ENCODE assay signal across 16 mouse cellular contexts in genomic region chr7:107702461-107703380, GRCm38 (mm10). TPM values are rescaled to one million over a fixed set of nuclear protein-coding genes. Genes with fewer than 3 reads are reported as not detected.
DNase-seq lines count a peak whose midpoint lies in the region; ATAC-seq and TF ChIP-seq lines count a peak whose summit lies in the region.
"Had no signal": no experiment of that assay in that cellular context is flagged by ENCODE, and none has a peak within 500 bp of the region (broad histone marks: within the 10 kb centered on the region; RNA-seq: fewer than 3 reads in every experiment).

No protein-coding gene starts in this region.

- H3K4me1 ChIP-seq in lung, embryonic 16.5 days (replicated peaks; ENCODE audit: control insufficient read depth, insufficient read depth, low read length) = peaks cover 12% of the 10 kb centered on the region
- peaks cover 13% of the 10 kb centered on the region; the same call in 1 of the 2 replicates for H3K4me1 ChIP-seq in limb, embryonic 15.5 days
- no peaks in the 10 kb centered on the region for H3K4me1 ChIP-seq in kidney, adult 2 months (ENCODE audit: control insufficient read depth, insufficient read depth, low read length)

- no peak for TF ChIP-seq POLR2A in kidney, adult 2 months (IDR thresholded peaks at IDR 0.05; ENCODE audit: low read depth, low read length)

- WGBS in lung, embryonic 16.5 days = 45% methylated on average over 13 of the region's 13 CpGs
- WGBS in limb, embryonic 15.5 days = 19% methylated on average over 13 of the region's 13 CpGs
- WGBS in kidney, adult 2 months = 60% methylated on average over 13 of the region's 13 CpGs

- H3K4me2 ChIP-seq in lung, embryonic 16.5 days (ENCODE audit: low read depth, low read length) = no peak overlapping the region
- no peak overlapping the region for H3K4me2 ChIP-seq in limb, embryonic 15.5 days

- no peak for DNase-seq in lung, postnatal 14 days
- peak; percentile 50 for DNase-seq in thymus, postnatal 25 days
- no peak for DNase-seq in kidney, adult 2 months
- DNase-seq in gastrocnemius, adult 8-10 months (ENCODE audit: low spot score in 2 of 2) = no peak
- no peak for DNase-seq in MN1 (ENCODE audit: low spot score)
- DNase-seq: cerebellum, adult 18-20 months; embryo, embryonic 11 days; heart, postnatal 36 days; kidney, adult 8-10 months; layer of hippocampus, postnatal 36 days had no signal

- ATAC-seq in lung, embryonic 16.5 days (ENCODE audit: low read depth) = no peak
- peak; percentile 13 to 25; a peak in 1 of 4 replicates for ATAC-seq in hematopoietic stem cell, adult 5-6 weeks (replicated peaks in 1 of 2; ENCODE audit: insufficient read depth in 1 of 2, low FRiP score in 2 of 2, low TSS enrichment in 1 of 2, low read depth in 1 of 2, poor library complexity in 2 of 2, severe bottlenecking in 2 of 2)
- ATAC-seq in limb, embryonic 15.5 days (ENCODE audit: insufficient number of reproducible peaks, low FRiP score, low TSS enrichment, low read depth) = peak; percentile 55
- ATAC-seq: forebrain, embryonic 16.5 days had no signal

- no peak for TF ChIP-seq CTCF in kidney, adult 2 months (conservative IDR thresholded peaks at IDR 0.05; ENCODE audit: insufficient read depth, insufficient read length, low read depth, low read length)

- H3K4me3 ChIP-seq in lung, embryonic 16.5 days (ENCODE audit: low read length) = no peak overlapping the region
- no peak overlapping the region for H3K4me3 ChIP-seq in limb, embryonic 15.5 days
- H3K4me3 ChIP-seq in kidney, adult 2 months (ENCODE audit: insufficient read depth, low read depth, low read length) = no peak overlapping the region
- H3K4me3 ChIP-seq: myocyte had no signal

- peak overlapping the region; percentile 7 for H3K9ac ChIP-seq in lung, embryonic 16.5 days (ENCODE audit: low read length)
- H3K9ac ChIP-seq in limb, embryonic 15.5 days = no peak overlapping the region

- 0 out of 2 replicates have a peak overlapping the region, but pooled peaks have one; percentile 9 for H3K27ac ChIP-seq in lung, embryonic 16.5 days (ENCODE audit: low read length)
- H3K27ac ChIP-seq in limb, embryonic 15.5 days = peak overlapping the region; percentile 43; the same call in 1 of the 2 replicates
- no peak overlapping the region for H3K27ac ChIP-seq in kidney, adult 2 months (ENCODE audit: insufficient read depth, low read depth, low read length)

- 0 out of 2 replicates have a peak, but pooled peaks cover 2% of the 10 kb centered on the region for H3K36me3 ChIP-seq in lung, embryonic 16.5 days (ENCODE audit: control insufficient read depth, insufficient read depth, low read length)
- 0 out of 2 replicates have a peak, but pooled peaks cover 10% of the 10 kb centered on the region for H3K36me3 ChIP-seq in limb, embryonic 15.5 days
- no peaks in the 10 kb centered on the region; the same call in 1 of the 2 replicates for H3K36me3 ChIP-seq in kidney, adult 2 months (ENCODE audit: control insufficient read depth, insufficient read depth, low read length)

- H3K9me3 ChIP-seq in lung, embryonic 16.5 days (ENCODE audit: control insufficient read depth, low read length) = no peaks in the 10 kb centered on the region
- no peaks in the 10 kb centered on the region for H3K9me3 ChIP-seq in limb, embryonic 15.5 days
- H3K9me3 ChIP-seq: megakaryocyte, embryonic 14.5 days had no signal

- H3K27me3 ChIP-seq in lung, embryonic 16.5 days (ENCODE audit: control insufficient read depth, insufficient read depth, low read depth, low read length) = no peaks in the 10 kb centered on the region
- H3K27me3 ChIP-seq in limb, embryonic 15.5 days = no peaks in the 10 kb centered on the region
- H3K27me3 ChIP-seq in kidney, adult 2 months (replicated peaks; ENCODE audit: control insufficient read depth, insufficient read depth, low read length) = no peaks in the 10 kb centered on the region

RNA-seq across cellular contexts. Expression of gene Cyb5r2, which starts 55.1 kb away (rescaled TPM):
- polyA plus RNA-seq in lung, embryonic 16.5 days (2015; fragmentation: Nextera tagmentation; extraction: Ambion mirVana) = 0.08 and 0.28 TPM in 2 replicates
- total RNA-seq in hematopoietic stem cell, adult 5-6 weeks (2017) = not detected in 2 replicates
- polyA plus RNA-seq in limb, embryonic 15.5 days (2015; fragmentation: Nextera tagmentation; extraction: Ambion mirVana) = 0.42 and 0.46 TPM in 2 replicates
- not detected in 2 replicates for polyA plus RNA-seq in kidney, adult 2 months (2012; rRNA removed)
- under 1 TPM in 2 of 4 experiments, not detected in 2; 0.25 to 0.36 TPM for total RNA-seq in gastrocnemius, adult 8-10 months (2022)
- total RNA-seq: heart, postnatal 36 days; layer of hippocampus, postnatal 36 days had no signal
